Mouse (Mus musculus) small intestine, adult 2 months (tissue): Measurements from ENCODE around the gene Cst8.

ENCODE experiments used
- CTCF ChIP-seq: fragments of 200-500 bp; IDR thresholded peaks from 2 replicates; pipeline ENCODE4 v1.5.1; 2012; ENCODE audit warnings: low read depth, mild to moderate bottlenecking, control low read depth, inconsistent platforms, low read length, moderate library complexity, mixed read lengths; ENCODE audit not compliant: insufficient replicate concordance, insufficient read length; ENCODE audit errors: extremely low read depth
- POLR2A ChIP-seq: fragments of 200-500 bp; IDR thresholded peaks from 2 replicates; pipeline ENCODE4 v1.6.1; 2012; ENCODE audit warnings: low read depth, mild to moderate bottlenecking, control low read depth, inconsistent platforms, low read length, moderate library complexity

- TF ChIP-seq CTCF (no peak), POLR2A (no peak)
These were observed 2.9 kb downstream of the Cst8 start for GRCm38 (mm10) chr2:148801491-148801921.
